Mouse (Mus musculus) A20 (cell line): ENCODE measurements at regions not wholly inside any gene's neighbourhood (a gene's known extent, or its start where the extent isn't known, plus 50 kb on each side); places are given as distances from the start of the nearest gene placed in this dataset.

Source experiments
- DNase-seq: peaks from one replicate; pipeline ENCODE4 v3.0.0-alpha.2; 2011; ENCODE audit warnings: low read depth, low spot score

- DNase-seq = no peak
These were observed 118.7 kb downstream of the Foxa2 start for GRCm38 (mm10) chr2:147927792-147928670.

GRCm38 (mm10) chr2:147926861-147927260 lies 119.9 kb downstream of the Foxa2 start:
- no peak for DNase-seq

DNA sequence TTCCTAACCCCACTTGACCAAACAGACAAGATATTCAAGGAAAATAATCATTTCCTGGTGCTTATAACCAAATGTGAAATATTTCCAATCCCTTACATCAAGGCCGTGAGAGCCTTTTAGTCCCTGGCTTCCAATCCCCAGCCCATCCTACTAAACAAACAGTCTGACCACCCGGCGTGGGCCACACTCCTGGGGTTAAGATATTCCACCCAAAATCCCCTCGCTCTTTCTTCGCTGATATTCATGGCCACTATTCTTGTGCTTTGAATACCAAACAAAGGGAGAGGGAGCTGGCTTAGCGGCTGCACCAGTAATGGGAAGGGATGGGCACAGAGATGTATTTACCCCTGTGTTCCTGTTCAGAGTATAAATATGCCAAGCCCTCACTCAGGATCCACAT lies 139.4 kb downstream of the Foxa2 start:
- no peak for DNase-seq

GRCm38 (mm10) chr2:147905759-147906740 lies 140.7 kb downstream of the Foxa2 start:
- no peak for DNase-seq

- no peak for DNase-seq
These were observed 141.7 kb downstream of the Foxa2 start for GRCm38 (mm10) chr2:147905118-147905517.

DNA sequence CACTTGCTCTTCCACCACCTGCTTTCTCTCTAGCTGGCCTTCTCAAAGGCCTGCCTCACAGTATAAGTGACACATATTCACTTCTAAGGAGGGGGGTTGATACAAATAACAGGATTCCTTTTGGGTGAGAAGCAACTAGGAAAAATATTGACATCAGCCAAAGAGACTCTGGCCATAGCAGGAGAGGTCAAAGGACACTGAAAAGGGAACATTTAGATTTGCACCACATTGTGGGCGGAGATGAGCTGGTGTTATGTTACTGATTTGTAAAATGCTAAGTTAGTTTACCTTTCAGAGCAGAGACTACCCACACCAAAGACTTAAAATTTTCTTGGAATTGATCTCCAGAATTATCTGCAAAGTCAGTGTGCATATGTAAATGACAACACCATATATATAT lies 147.5 kb downstream of the Foxa2 start:
- DNase-seq = no peak

GRCm38 (mm10) chr2:147895691-147896090 lies 151.1 kb downstream of the Foxa2 start:
- no peak for DNase-seq

DNA sequence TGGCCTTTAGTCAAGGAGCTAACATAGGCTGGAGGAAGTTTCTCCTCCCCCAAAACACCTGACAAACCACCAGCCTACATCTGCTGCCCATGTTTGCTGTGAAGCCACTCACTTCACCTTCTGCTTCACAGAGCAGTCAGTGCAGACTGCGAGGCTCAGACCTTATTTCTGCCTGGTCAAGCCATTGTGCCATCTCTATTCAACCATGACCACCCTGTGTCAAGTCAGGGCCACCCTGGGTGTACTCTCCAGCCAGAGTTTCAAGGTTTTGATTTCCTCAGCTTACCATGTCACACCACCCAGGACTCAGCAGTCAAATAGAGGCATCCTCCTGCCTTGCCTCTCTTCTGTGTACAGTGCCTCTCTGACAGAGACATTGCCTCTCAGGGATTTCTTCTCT lies 152.6 kb downstream of the Foxa2 start:
- no peak for DNase-seq

- no peak for DNase-seq
These were observed 160.6 kb downstream of the Foxa2 start for GRCm38 (mm10) chr2:147886191-147886590.

- DNase-seq = no peak
These were observed 168.9 kb downstream of the Foxa2 start for GRCm38 (mm10) chr2:147877907-147878306.

DNA sequence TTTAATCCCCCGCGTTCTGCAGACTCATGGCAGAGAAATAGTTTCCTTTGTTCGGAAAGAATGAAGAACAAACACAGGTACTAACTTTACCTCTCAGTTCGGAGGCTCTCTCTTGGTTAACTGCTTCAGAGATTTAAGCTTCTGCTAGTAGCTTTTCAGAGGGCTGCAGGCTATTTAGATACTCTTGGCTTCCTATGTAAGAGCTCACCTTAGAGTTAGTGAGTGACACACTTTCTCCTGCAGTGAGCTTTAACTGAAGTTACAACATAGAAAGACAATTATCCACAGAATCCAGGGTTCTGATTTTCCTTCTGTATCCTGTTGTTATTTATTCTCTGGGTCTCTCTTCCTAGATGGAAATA lies 169.2 kb downstream of the Foxa2 start:
- DNase-seq = no peak

GRCm38 (mm10) chr2:147876708-147877542 lies 169.8 kb downstream of the Foxa2 start:
- no peak for DNase-seq

DNA sequence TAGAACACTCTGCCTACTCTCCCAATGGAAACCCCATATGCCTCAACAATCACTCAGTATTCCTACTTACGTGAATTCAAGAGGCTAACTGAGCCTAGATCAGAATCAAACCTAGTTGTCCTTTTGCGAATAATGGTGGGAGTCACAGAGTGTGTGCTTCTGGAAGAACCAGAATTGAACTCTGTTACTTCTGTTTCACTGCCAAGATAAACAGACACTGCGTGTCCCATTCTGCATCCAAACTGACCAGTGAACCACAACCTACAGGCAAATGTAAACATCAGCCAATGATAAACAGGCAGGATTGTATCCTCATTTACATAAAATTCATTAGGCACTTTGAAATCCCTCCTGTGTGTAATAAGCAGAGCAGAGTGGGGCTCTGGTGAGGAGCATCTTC lies 173.8 kb downstream of the Foxa2 start:
- DNase-seq = no peak

- DNase-seq = no peak
These were observed 195.5 kb downstream of the Foxa2 start for GRCm38 (mm10) chr2:147851186-147851802.

GRCm38 (mm10) chr2:147846968-147847749 lies 199.6 kb downstream of the Foxa2 start:
- no peak for DNase-seq

GRCm38 (mm10) chr2:147845256-147845655 lies 201.5 kb downstream of the Foxa2 start:
- no peak for DNase-seq

GRCm38 (mm10) chr2:147840936-147841335 lies 205.8 kb downstream of the Foxa2 start:
- no peak for DNase-seq

GRCm38 (mm10) chr2:147838613-147839012 lies 208.2 kb downstream of the Foxa2 start:
- no peak for DNase-seq

DNA sequence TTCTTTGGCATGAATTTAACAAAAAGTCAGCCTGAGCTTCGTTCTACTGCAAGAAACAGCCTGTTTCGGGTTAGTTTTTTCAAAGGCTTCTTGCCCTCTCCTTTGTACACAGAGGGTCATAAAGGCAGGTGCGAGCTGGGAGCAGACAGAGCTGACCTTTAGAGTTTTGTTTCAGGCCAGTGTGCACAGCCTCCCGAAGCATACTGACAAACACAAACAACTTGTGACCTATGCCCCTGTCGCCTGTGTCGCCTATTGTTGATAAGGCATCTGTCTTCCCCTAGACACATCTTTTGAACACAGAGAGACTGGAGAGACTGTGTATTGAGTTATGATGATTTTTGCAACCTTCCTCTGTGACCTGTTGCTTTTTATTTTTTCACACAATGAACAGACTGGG lies 216.2 kb downstream of the Foxa2 start:
- DNase-seq = no peak

DNA sequence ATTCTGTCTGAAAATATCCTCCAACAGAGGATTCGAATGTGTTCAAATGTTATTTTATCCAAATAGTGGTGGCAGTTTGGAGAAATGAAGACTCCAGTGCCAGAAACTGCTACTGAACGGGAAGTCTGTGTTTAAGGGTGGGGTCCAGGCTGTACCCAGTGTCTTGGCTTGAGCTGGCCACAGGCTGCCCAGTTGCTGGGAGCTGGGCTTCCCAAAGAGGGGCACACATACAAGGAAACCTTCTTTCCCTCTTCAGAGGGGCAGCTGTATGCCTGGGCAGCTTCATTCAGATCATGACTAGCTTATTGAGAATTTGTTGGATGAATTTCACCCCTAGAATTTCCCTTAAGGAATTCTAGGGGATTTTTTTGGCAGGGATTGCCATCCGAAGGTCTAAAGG lies 229.8 kb downstream of the Foxa2 start:
- no peak for DNase-seq
